Mouse (Mus musculus) C2C12 (cell line): ENCODE measurements around the gene Fmc1.

Experiments
- CEBPB ChIP-seq: IDR thresholded peaks from one replicate; pipeline ENCODE4 v1.6.1; 2011; ENCODE audit warnings: low read depth, mild to moderate bottlenecking, control low read depth, moderate library complexity
- CTCF ChIP-seq: IDR thresholded peaks from one replicate; pipeline ENCODE4 v1.5.1; 2011; ENCODE audit not compliant: control insufficient read depth, insufficient read depth, insufficient read length
- FOSL1 ChIP-seq: IDR thresholded peaks from one replicate; pipeline ENCODE4 v1.8.0; 2011; ENCODE audit warnings: mild to moderate bottlenecking, low read length; ENCODE audit not compliant: poor library complexity, insufficient read depth, severe bottlenecking
- MAX ChIP-seq: IDR thresholded peaks from one replicate; pipeline ENCODE4 v1.6.1; 2011; ENCODE audit warnings: mild to moderate bottlenecking, control low read depth
- MYOD1 ChIP-seq: IDR thresholded peaks from one replicate; pipeline ENCODE4 v1.6.1; 2011; ENCODE audit warnings: low read depth; ENCODE audit not compliant: control insufficient read depth, insufficient read length
- MYOG ChIP-seq: IDR thresholded peaks from one replicate; pipeline ENCODE4 v1.6.1; 2011; ENCODE audit not compliant: control insufficient read depth, insufficient read length; ENCODE audit errors: extremely low read depth
- USF1 ChIP-seq: IDR thresholded peaks from one replicate; pipeline ENCODE4 v1.6.1; 2011; ENCODE audit warnings: low read depth, mild to moderate bottlenecking, control low read depth, moderate library complexity

GRCm38 (mm10) chr6:38551989-38552635 lies 18.8 kb downstream of the Fmc1 start:
- TF ChIP-seq CTCF (no peak), USF1 (no peak), MYOD1 (no peak), CEBPB (no peak), MYOG (no peak), FOSL1 (no peak), MAX (peak; percentile 63)
